Mouse (Mus musculus): ENCODE data around the gene Btbd16.

Btbd16 gene

GRCm38 (mm10) chr7:130860721-130861142 lies 86.9 kb downstream of the Btbd16 start:
- no peak for TF ChIP-seq GATA4 (IDR thresholded peaks at IDR 0.05; ENCODE audit: insufficient replicate concordance, low read length)

DNA sequence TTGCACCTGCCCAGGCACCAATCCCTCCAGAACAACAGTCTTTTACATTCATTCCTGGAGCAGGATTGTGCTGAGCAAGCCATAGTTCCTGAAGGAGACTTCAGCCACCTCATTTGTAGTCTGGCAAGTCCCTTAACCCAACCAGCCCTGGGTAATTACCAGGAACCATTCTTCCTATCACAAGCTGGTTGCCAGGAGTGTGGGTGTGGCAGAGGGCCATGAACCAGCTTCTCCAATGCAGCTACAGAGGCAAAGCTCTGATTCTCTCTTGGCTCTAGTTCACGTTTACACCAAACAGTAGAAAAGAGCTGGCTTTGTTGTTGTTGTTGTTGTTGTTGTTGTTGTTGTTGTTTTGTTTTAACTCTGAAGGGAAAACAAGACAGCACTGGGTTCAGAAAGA lies 88.6 kb downstream of the Btbd16 start:
- TF ChIP-seq GATA4 (IDR thresholded peaks at IDR 0.05; ENCODE audit: insufficient replicate concordance, low read length), result no peak

DNA sequence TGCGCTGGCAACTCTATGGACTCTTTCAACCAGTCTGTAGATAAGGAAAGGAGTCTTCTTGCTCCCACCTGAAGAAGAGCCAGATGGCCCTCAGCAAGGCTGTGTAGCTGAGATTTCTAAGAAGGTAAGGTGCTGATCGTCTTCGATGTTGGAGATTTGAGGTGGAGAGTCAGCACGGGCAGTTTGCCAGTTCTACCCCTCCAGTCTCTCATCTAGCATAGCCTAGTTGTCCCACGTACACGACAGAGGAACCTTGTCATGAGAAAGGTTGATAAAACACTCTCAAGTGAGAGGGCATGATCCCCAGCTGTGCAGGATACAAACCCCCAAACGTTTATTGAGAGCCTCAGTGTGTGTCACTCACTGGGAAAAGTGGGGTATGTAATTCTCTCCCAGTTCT lies 90.8 kb downstream of the Btbd16 start:
- TF ChIP-seq GATA4 (IDR thresholded peaks at IDR 0.05; ENCODE audit: insufficient replicate concordance, low read length), result no peak

DNA sequence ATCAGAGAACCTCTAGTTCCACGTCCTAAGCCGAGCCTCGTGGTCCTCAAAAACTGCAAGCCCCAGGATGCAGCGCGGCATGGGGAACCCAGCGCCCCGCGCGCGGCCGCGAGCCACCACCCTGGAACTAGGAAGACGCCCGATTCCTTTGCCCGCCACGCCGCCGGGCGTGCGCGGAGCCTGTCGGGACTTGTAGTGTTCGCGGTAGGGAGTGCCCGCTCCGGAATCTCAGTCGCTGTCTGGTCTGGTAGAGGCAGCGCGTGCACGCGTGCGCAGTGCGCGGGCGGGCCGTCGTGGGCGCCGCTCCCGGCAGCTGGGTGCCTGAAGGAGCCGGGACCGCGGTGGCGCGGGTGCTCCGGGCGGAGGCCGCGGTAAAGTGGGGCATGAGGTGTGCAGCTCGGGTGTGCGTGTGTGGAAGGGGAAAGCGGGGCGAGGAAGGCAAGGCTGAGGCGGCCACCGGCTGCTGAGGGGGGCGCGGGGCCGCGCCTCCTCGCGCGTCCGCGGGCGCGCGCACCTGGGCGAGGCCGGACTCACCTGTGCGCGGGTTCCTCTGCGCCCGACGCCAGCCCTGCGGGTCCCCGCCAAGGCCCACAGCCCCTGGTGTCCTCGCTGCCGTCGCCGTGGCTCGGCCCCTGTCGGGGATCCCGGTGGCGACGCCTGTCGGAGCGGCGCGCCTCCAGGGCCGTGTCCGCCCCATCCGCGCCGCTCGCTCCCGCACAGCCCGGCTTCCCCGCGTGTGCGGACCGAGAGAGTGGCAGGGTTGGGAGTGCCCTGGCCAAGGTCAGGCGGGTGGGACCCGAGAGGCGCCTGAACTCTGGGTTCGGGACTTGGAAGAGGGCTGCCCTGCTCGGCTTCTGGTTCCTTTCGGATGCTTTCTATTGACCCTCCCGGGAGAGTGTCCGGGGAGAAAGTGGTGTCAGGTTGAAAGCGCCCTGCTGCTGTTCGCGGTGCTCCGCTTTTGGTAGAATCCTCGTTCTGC lies 92.0 kb downstream of the Btbd16 start, which contains the start of gene Plekha1:
TSS of gene Plekha1 (plus strand) at position 144 of the 979 bp plus-strand sequence.
- no peak; the same call in 1 of the 2 replicates for TF ChIP-seq GATA4 (IDR thresholded peaks at IDR 0.05; ENCODE audit: insufficient replicate concordance, low read length)

- no peak for TF ChIP-seq GATA4 (IDR thresholded peaks at IDR 0.05; ENCODE audit: insufficient replicate concordance, low read length)
These were observed 92.8 kb downstream of the Btbd16 start for GRCm38 (mm10) chr7:130866640-130867039.

GRCm38 (mm10) chr7:130867256-130867655 lies 93.4 kb downstream of the Btbd16 start:
- no peak for TF ChIP-seq GATA4 (IDR thresholded peaks at IDR 0.05; ENCODE audit: insufficient replicate concordance, low read length)
